Mouse (Mus musculus) liver, postnatal 0 days (tissue): Measurements from ENCODE around the gene Lrmda.

Experiments
- CTCF ChIP-seq: sonication (generic); IDR thresholded peaks from 2 replicates; pipeline ENCODE4 v1.5.1; 2016; ENCODE audit warnings: antibody characterized with exemption, low read depth
- EP300 ChIP-seq: IDR thresholded peaks from 2 replicates; pipeline ENCODE4 v1.6.1; 2016; ENCODE audit warnings: antibody characterized with exemption, low read depth, mild to moderate bottlenecking

DNA sequence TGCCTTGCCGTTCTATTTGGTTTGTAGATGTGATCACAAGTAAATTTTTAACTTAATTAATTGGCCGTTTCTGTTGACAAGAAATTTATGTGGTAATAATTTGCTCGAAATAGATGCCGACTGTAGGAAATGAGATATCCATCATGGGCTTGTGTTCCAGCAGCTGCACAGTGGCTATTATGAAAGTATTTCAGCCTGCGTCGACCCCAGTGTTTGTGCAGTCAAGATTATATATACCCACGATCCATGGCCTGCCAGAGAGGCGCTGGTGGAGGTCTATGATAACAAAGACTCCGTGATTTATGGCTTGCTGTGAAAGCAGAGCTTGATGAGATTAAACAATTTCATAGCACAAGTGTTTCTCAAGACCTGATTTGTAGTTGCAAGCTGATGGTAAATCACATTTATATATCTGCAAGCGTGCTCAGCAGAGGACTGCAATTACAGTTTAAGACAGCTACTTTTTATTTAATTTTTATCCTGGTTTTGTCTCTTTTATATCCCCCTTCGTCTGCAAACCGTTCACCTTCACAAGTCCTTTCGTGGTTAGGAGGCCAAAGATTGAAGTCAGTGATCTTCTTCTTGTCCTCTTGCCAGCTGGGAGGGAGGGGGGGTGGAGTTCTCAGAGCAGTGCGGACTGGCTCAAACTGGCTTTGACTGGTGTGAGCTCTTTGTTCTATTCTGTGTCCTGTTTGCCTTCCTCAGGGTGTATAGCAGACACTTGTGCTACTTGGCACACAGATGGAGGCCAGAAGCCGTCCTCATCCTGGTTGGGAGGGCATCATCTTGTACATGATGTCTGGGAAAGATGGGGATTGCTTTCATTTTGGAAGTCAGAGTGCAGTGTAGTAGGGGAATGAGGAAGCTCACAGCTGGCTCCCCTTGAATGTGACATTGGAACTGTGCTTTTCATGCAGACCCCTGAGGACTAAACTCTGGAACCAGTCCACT lies 764.0 kb downstream of the Lrmda start:
- TF ChIP-seq CTCF (no peak), EP300 (no peak)
